Mouse (Mus musculus) testis, adult 10 weeks (tissue): Measurements from ENCODE around the gene Arpc2. TPM values are rescaled to one million over a fixed set of nuclear protein-coding genes. Genes with fewer than 3 reads are reported as not detected.

Experiments used
- polyA plus RNA-seq: library from polyadenylated mRNA; stranded (reverse); fragments of 350-450 nt; fragmentation: Illumina TruSeq; extraction: RNeasy Lipid Tissue Mini Kit (QIAGEN cat#74804); gene quantifications from one replicate; pipeline ENCODE4 v1.2.3, GENCODE M21; 2014; ENCODE audit warnings: low read depth, low replicate concordance

The Arpc2 gene
- polyA plus RNA-seq, result 310 TPM

GRCm38 (mm10) chr1:74235938-74236589, at the start of gene Arpc2:
Gene Arpc2, plus strand, starts transcription at chr1:74236084.

GRCm38 (mm10) chr1:74194445-74194844, 41.4 kb upstream of the Arpc2 start, which contains the start of gene Cxcr1:
Gene Cxcr1, minus strand, starts transcription at chr1:74194631.

GRCm38 (mm10) chr1:74278538-74278937, 42.7 kb downstream of the Arpc2 start, which contains the start of gene Gpbar1:
Gene Gpbar1, plus strand, starts transcription at chr1:74278550.

GRCm38 (mm10) chr1:74284543-74285160, 48.8 kb downstream of the Arpc2 start, which contains the start of the genes Aamp and Pnkd:
Gene Aamp, minus strand, starts transcription at chr1:74284738.
Gene Pnkd, plus strand, starts transcription at chr1:74284930.

GRCm38 (mm10) chr1:74305522-74305921, 69.6 kb downstream of the Arpc2 start, which contains the start of gene Tmbim1:
Gene Tmbim1, minus strand, starts transcription at chr1:74305622.

Other genes starting within 250 kb of the Arpc2 start
- gene Tns1, start 111.6 kb upstream of the Arpc2 start, polyA plus RNA-seq, result 12.4 TPM
- gene Rufy4, start 110.5 kb upstream of the Arpc2 start, polyA plus RNA-seq, result 0.08 TPM
- not detected for gene Cxcr2, start 82.1 kb upstream of the Arpc2 start, polyA plus RNA-seq
- gene Cxcr1, start 41.5 kb upstream of the Arpc2 start, polyA plus RNA-seq, result not detected
- gene Gpbar1, start 42.5 kb downstream of the Arpc2 start, polyA plus RNA-seq, result not detected
- gene Aamp, start 48.7 kb downstream of the Arpc2 start, polyA plus RNA-seq, result 17.6 TPM
- gene Pnkd, start 48.8 kb downstream of the Arpc2 start, polyA plus RNA-seq, result 4.7 TPM
- gene Tmbim1, start 69.5 kb downstream of the Arpc2 start, polyA plus RNA-seq, result 2.1 TPM
- 8.5 TPM for gene Catip, start 126.0 kb downstream of the Arpc2 start, polyA plus RNA-seq
- 0.35 TPM for gene Slc11a1, start 139.1 kb downstream of the Arpc2 start, polyA plus RNA-seq
- gene Ctdsp1, start 155.4 kb downstream of the Arpc2 start, polyA plus RNA-seq, result 2.3 TPM
- 0.08 TPM for gene Vil1, start 173.3 kb downstream of the Arpc2 start, polyA plus RNA-seq